Mouse (Mus musculus) erythroblast, adult 5-6 weeks (primary cell): ENCODE measurements around the gene Ubac2. TPM values are rescaled to one million over a fixed set of nuclear protein-coding genes. Genes with fewer than 3 reads are reported as not detected.
A peak's percentile ranks its signal among the peaks of the same experiment; 100 is the strongest.
"Not testable (repeated sequence)": the region's sequence is repeated elsewhere in the genome, so short reads cannot be mapped to it uniquely, and the experiment has no call there.

Experiments used
- ATAC-seq: replicated peaks from 2 replicates; pipeline ENCODE4 v1.8.0; 2016; ENCODE audit warnings: moderate number of reproducible peaks, mild to moderate bottlenecking, moderate TSS enrichment, inconsistent platforms; ENCODE audit not compliant: poor library complexity, low FRiP score, severe bottlenecking
- total RNA-seq, 2 experiments: library from RNA; stranded (forward) in 1 of 2; stranded (reverse) in 1 of 2; fragments of 150-400 nt in 1 of 2; fragments of 200-764, 138-1000 nt in 1 of 2; gene quantifications; 2 replicates each; pipeline versions ENCODE4 v1.2.3 to v1.2.4; 2015 to 2017; ENCODE audit warnings: low replicate concordance in 2 of 2

Gene Ubac2
- total RNA-seq (2015; ENCODE audit: low replicate concordance) (4.6 and 5.8 TPM in 2 replicates), total RNA-seq (2017; ENCODE audit: low replicate concordance) (3.9 and 7.7 TPM in 2 replicates)

DNA sequence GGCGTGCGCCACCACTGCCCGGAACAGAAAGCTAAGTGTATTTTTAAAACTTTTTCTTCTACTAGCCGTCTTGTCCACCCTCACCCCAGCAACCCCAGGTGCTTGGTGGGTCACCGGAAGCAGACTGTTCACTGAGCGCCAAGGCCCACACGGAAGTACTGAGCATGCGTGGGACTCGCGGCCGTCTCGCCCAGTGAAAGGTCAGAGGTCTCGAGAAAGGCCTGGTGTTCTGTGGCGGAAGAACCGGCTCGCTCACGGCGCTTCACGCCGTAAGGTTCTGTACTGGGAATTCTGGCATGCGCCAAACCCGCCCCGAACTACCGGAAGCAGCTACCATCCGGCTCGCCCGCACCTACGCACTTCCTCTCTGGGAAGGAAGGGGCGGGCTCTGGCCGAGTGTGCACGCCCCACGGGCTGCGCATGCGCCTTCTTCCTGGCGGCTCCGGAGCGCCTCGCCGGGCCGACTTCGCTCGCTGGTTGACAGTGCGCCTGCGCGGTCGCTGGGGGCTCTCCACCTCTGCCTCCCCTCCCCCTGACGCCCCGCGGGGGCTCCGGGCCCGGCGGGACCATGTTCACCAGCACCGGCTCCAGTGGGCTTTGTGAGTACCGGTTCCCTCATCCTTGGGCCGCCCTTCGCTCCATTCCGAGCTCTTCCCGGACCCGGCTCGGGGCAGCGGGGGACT, at the start of gene Ubac2:
Gene Ubac2, plus strand, starts transcription at position 445 of the 683 bp plus-strand sequence.
- peak; percentile 99 for ATAC-seq

GRCm38 (mm10) chr14:121829816-121830442, 48.5 kb upstream of the Ubac2 start:
- no peak for ATAC-seq

DNA sequence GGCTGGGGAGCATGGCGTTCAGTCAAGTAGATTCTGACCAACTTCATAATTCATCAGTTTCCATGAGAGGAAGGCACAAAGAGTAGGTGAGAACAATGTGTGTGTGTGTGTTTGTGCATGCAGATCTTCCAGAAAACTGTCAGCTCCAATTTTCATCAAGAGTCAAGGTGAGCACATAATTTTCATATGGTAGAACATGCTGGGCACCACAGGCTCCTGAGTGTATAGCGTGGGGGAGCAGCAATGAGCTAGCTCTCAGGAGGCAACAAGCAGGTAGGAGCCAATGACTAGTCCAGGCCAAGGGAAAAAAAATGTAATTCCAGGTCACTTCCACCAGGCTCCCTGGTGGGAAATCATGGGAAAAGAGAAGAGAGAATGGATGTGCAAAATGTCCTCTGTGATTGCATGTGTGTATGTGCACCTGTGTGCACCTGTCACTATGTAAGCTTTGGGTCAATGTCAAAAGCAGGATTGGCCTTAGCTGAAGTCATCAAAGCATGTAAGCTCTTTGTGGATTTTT, 45.4 kb upstream of the Ubac2 start:
- ATAC-seq: no peak

- ATAC-seq: no peak
Measured at GRCm38 (mm10) chr14:121838161-121838560, 40.3 kb upstream of the Ubac2 start.

DNA sequence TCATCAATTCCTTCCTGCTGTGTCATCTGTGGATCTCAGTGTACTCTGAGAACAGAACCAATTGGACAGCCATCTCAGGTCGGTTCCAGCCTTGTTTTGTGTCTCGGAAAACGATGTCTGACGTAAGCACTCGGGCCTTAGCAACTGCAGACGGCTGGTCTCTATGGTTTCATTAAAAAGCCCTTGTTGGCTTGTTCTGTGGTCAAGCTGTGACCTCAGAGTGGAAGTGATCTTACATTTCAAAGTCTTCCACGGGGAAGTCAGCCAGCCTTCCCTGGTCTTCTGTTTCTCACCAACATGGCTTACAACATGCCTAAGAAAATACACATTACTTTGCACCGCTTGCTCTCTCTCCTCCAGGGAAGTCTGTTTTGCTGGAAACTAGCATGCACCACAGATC, 38.2 kb upstream of the Ubac2 start:
- ATAC-seq: no peak

DNA sequence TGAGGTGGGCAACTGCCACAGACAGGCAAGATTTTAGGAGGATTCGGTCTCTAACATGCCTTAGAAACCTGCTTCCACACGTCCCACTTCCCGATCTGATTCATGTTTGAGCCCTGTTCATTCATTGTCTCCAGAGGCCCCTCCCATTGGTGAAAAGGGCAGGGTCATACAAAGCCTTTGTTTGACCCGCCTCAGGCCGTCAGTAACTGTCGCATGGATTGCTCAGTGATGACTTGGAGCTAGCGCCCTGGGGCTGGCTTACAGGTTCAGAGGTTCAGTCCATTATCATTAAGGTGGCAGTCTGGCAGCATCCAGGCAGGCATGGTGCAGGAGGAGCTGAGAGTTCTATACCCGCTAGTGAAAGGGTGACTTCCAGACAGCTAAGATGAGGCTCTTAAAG, 33.9 kb upstream of the Ubac2 start:
- ATAC-seq: no peak

DNA sequence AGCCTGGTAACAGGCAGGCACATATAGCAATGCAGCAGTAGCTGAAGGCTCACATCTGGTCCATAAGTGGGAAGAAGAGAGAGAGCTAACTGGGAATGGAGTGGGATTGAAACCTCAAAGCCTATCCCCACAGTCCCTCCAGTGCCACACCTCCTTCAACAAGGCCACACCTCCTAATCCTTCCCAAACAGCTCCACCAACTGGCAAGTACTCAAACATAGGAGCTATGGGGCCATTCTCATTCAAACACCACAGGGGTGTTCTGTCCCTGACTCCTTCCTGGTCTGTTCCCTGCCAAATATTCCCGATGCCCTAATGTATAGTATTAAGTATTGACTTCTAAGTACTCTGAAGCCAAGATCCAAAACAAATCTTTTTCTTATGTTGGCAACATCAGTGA, 27.2 kb upstream of the Ubac2 start:
- ATAC-seq: no peak

- ATAC-seq: no peak
Measured at GRCm38 (mm10) chr14:121852531-121852930, 25.9 kb upstream of the Ubac2 start.

- ATAC-seq: not testable (repeated sequence)
Measured at GRCm38 (mm10) chr14:121865162-121865561, 13.3 kb upstream of the Ubac2 start.

- ATAC-seq: no peak
Measured at GRCm38 (mm10) chr14:121866574-121866973, 11.8 kb upstream of the Ubac2 start.

DNA sequence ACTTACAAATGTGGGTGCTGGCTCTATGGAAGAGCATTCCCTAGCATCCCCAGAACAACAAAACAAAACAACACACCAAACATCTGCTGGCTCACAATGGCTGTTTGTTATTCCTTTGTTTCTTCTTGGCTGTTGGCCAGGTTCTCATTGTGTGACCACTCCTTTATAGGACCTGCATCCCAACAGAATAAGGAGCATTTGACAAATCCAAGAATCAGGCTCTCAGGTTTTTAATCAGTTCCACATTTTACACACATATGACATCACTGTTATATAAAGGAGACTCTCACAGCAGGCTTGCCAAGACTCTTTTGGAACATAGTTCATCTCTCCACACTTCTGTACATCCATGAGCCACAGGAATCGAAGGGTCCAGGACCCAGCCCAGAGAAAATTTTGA, 9.3 kb upstream of the Ubac2 start:
- no peak for ATAC-seq

- ATAC-seq: no peak
Measured at GRCm38 (mm10) chr14:121872760-121873159, 5.7 kb upstream of the Ubac2 start.

DNA sequence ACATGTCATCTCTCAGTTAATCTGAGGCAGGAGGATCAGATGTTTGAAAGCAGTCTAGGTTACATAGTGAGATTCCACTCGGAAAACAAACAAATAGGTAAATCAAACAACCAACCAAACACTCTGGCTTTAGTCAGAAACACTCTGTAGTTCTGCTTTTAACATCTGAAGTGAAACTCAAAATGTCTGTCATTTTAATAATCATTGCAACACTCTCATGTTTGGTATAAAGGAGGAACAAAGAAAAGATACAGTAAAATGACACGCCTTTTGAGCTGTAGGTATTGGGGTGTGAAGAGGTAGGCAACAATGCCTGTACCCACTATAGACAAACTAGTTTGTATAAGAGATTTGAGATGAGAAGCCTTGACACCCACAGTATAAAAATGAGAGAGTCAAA, 5.2 kb upstream of the Ubac2 start:
- no peak for ATAC-seq

GRCm38 (mm10) chr14:121873646-121874045, 4.8 kb upstream of the Ubac2 start:
- no peak for ATAC-seq

DNA sequence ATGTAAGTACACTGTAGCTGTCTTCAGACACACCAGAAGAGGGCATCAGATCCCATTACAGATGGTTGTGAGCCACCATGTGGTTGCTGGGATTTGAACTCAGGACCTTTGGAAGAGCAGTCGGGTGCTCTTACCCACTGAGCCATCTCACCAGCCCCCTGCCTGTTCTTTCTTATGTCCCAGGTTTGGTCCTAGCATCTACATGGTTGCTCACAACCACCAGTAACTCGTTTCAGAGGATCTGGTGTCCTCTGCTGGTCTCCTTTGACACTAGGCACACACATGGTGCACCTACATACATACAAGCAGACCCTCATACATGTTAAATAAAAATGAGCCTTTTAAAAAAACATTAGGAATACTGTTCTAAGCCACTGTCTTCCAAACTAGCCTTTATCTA, 2.2 kb upstream of the Ubac2 start:
- ATAC-seq: not testable (repeated sequence)

DNA sequence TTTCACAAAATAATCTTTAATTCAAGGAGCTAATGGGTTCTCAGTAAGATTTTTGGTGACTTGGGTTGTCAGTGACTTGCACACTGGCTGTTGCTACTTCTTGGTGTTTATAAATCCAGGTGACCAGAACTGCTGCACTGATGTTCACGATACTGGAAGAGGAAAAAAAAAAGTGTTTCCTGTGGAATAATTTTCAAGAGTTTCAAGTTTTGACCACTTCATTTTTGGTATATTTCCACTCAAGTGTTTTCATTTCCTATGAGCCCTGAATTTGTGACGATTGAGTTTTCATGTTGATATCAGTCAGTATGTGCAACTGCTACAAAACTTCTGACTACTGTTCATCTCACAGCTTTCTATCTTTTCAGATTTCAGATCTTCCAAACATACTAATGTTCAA, 1.6 kb upstream of the Ubac2 start:
- ATAC-seq: no peak

- no peak for ATAC-seq
Measured at GRCm38 (mm10) chr14:121877640-121878039, 780 bp upstream of the Ubac2 start.

- ATAC-seq: peak; percentile 29; the same call in 1 of the 2 replicates
Measured at GRCm38 (mm10) chr14:121878859-121879206, 413 bp downstream of the Ubac2 start.

DNA sequence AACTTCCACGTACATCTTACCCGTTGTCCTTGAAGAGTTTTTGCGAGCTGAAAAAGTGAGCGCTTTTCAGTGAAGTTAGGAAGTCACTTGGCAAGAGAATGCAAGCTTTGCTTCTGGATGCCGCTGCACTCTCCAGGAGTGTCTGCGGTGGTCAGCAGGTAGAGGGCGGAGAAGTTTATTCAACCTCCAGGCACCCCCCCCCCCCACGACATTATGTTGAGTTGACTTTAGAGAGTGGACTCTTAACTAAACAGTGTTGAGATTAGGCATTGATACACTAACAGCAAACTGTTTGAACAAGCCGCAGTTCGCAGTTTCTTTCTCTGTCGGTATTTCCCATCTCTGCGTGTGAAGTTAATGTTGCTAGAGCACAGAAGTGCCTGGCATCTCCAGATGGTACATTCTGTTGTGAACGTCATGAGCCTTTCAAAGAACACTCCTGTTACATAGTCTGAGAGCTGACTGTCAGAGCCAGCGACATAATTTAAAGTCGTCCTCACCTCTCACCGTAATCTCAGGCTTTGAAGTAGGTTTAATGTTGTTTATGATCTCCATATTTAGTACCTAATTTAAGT, 933 bp downstream of the Ubac2 start:
- ATAC-seq: no peak

- ATAC-seq: no peak
Measured at GRCm38 (mm10) chr14:121881211-121881610, 2.8 kb downstream of the Ubac2 start.

- ATAC-seq: no peak
Measured at GRCm38 (mm10) chr14:121884150-121884797, 5.9 kb downstream of the Ubac2 start.
